Mouse (Mus musculus): ENCODE results near the gene Acp2. TPM values are rescaled to one million over a fixed set of nuclear protein-coding genes. Genes with fewer than 3 reads are reported as not detected.

The Acp2 gene
- polyA plus RNA-seq, 1 experiment from 2014 or later, result 29.7 TPM

- ATAC-seq (ENCODE audit: low FRiP score, low TSS enrichment), result no peak
- Histone ChIP-seq H3K4me2 (replicated peaks; ENCODE audit: low read depth, low read length) (no peak overlapping the region), H3K36me3 (ENCODE audit: insufficient read depth, low read length) (peaks cover 5% of the 10 kb centered on the region; the same call in 1 of the 2 replicates), H3K4me3 (ENCODE audit: low read length) (no peak overlapping the region), H3K4me1 (ENCODE audit: insufficient read depth, low read length) (no peaks in the 10 kb centered on the region), H3K9ac (replicated peaks; ENCODE audit: low read length) (no peak overlapping the region), H3K27ac (ENCODE audit: low read length) (no peak overlapping the region), H3K27me3 (ENCODE audit: insufficient read depth, low read length) (no peaks in the 10 kb centered on the region), H3K9me3 (ENCODE audit: low read length) (no peaks in the 10 kb centered on the region)
- 86% methylated on average over 25 of the region's 25 CpGs for WGBS
These were observed 32.9 kb upstream of the Acp2 start for GRCm38 (mm10) chr2:91169587-91170322.

GRCm38 (mm10) chr2:91175490-91175889 is 27.2 kb upstream of the Acp2 start:
- H3K9me3 ChIP-seq (ENCODE audit: low read length), result no peaks in the 10 kb centered on the region
- ATAC-seq (ENCODE audit: low FRiP score, low TSS enrichment), result no peak
- whole genome bisulfite sequencing, result 91% methylated on average over 4 of the region's 4 CpGs

GRCm38 (mm10) chr2:91176234-91176633 is 26.5 kb upstream of the Acp2 start:
- Histone ChIP-seq H3K36me3 (ENCODE audit: insufficient read depth, low read length) (0 out of 2 replicates have a peak, but pooled peaks cover 4% of the 10 kb centered on the region), H3K4me1 (ENCODE audit: insufficient read depth, low read length) (no peaks in the 10 kb centered on the region), H3K27ac (ENCODE audit: low read length) (no peak overlapping the region), H3K4me3 (ENCODE audit: low read length) (no peak overlapping the region), H3K9me3 (ENCODE audit: low read length) (no peaks in the 10 kb centered on the region), H3K27me3 (ENCODE audit: insufficient read depth, low read length) (no peaks in the 10 kb centered on the region), H3K4me2 (replicated peaks; ENCODE audit: low read depth, low read length) (no peak overlapping the region), H3K9ac (replicated peaks; ENCODE audit: low read length) (no peak overlapping the region)
- no peak for ATAC-seq (ENCODE audit: low FRiP score, low TSS enrichment)
- 75% methylated on average over 6 of the region's 6 CpGs for WGBS

More at GRCm38 (mm10) chr2:91175490-91175889, 27.2 kb upstream of the Acp2 start:
- no peak overlapping the region for H3K4me3 ChIP-seq (ENCODE audit: low read length)
- no peaks in the 10 kb centered on the region for H3K27me3 ChIP-seq (ENCODE audit: insufficient read depth, low read length)
- no peak overlapping the region for H3K9ac ChIP-seq (replicated peaks; ENCODE audit: low read length)
- H3K36me3 ChIP-seq (ENCODE audit: insufficient read depth, low read length), result 0 out of 2 replicates have a peak, but pooled peaks cover 4% of the 10 kb centered on the region
- H3K27ac ChIP-seq (ENCODE audit: low read length), result no peak overlapping the region
- H3K4me2 ChIP-seq (replicated peaks; ENCODE audit: low read depth, low read length), result no peak overlapping the region
- H3K4me1 ChIP-seq (ENCODE audit: insufficient read depth, low read length), result no peaks in the 10 kb centered on the region

- ATAC-seq (ENCODE audit: low FRiP score, low TSS enrichment), result no peak
- H3K4me2 ChIP-seq (replicated peaks; ENCODE audit: low read depth, low read length), result no peak overlapping the region
- H3K4me1 ChIP-seq (ENCODE audit: insufficient read depth, low read length), result peaks cover 6% of the 10 kb centered on the region
- no peaks in the 10 kb centered on the region for H3K27me3 ChIP-seq (ENCODE audit: insufficient read depth, low read length)
- WGBS, result 47% methylated on average over 4 of the region's 4 CpGs
- H3K36me3 ChIP-seq (ENCODE audit: insufficient read depth, low read length), result 0 out of 2 replicates have a peak, but pooled peaks cover 4% of the 10 kb centered on the region
- no peaks in the 10 kb centered on the region for H3K9me3 ChIP-seq (ENCODE audit: low read length)
- no peak overlapping the region for H3K9ac ChIP-seq (replicated peaks; ENCODE audit: low read length)
- no peak overlapping the region for H3K4me3 ChIP-seq (ENCODE audit: low read length)
- no peak overlapping the region for H3K27ac ChIP-seq (ENCODE audit: low read length)
These were observed 22.9 kb upstream of the Acp2 start for GRCm38 (mm10) chr2:91179825-91180224.

- H3K27me3 ChIP-seq (ENCODE audit: insufficient read depth, low read length), result no peaks in the 10 kb centered on the region
These were observed 22.0 kb upstream of the Acp2 start for GRCm38 (mm10) chr2:91180706-91181105.

GRCm38 (mm10) chr2:91182016-91182404 is 20.7 kb upstream of the Acp2 start:
- Histone ChIP-seq H3K9ac (replicated peaks; ENCODE audit: low read length) (peak overlapping the region; percentile 80), H3K4me2 (replicated peaks; ENCODE audit: low read depth, low read length) (peak overlapping the region; percentile 89), H3K27me3 (ENCODE audit: insufficient read depth, low read length) (no peaks in the 10 kb centered on the region), H3K9me3 (ENCODE audit: low read length) (no peaks in the 10 kb centered on the region), H3K27ac (ENCODE audit: low read length) (no peak overlapping the region), H3K4me1 (ENCODE audit: insufficient read depth, low read length) (peaks cover 6% of the 10 kb centered on the region), H3K4me3 (ENCODE audit: low read length) (peak overlapping the region; percentile 94), H3K36me3 (ENCODE audit: insufficient read depth, low read length) (no peaks in the 10 kb centered on the region)
- ATAC-seq (ENCODE audit: low FRiP score, low TSS enrichment), result no peak
- WGBS, result 12% methylated on average over 8 of the region's 8 CpGs

More at GRCm38 (mm10) chr2:91180706-91181105, 22.0 kb upstream of the Acp2 start:
- Histone ChIP-seq H3K9me3 (ENCODE audit: low read length) (no peaks in the 10 kb centered on the region), H3K4me2 (replicated peaks; ENCODE audit: low read depth, low read length) (no peak overlapping the region), H3K27ac (ENCODE audit: low read length) (no peak overlapping the region), H3K9ac (replicated peaks; ENCODE audit: low read length) (no peak overlapping the region), H3K4me3 (ENCODE audit: low read length) (no peak overlapping the region), H3K4me1 (ENCODE audit: insufficient read depth, low read length) (peaks cover 6% of the 10 kb centered on the region), H3K36me3 (ENCODE audit: insufficient read depth, low read length) (0 out of 2 replicates have a peak, but pooled peaks cover 4% of the 10 kb centered on the region)
- ATAC-seq (ENCODE audit: low FRiP score, low TSS enrichment), result no peak
- WGBS, result 76% methylated on average over 5 of the region's 5 CpGs

GRCm38 (mm10) chr2:91182405-91183147 is 20.1 kb upstream of the Acp2 start:
- peak; percentile 97 for ATAC-seq (ENCODE audit: low FRiP score, low TSS enrichment)
- peaks cover 6% of the 10 kb centered on the region for H3K4me1 ChIP-seq (ENCODE audit: insufficient read depth, low read length)
- peak overlapping the region; percentile 63 for H3K27ac ChIP-seq (ENCODE audit: low read length)
- peak overlapping the region; percentile 80 for H3K9ac ChIP-seq (replicated peaks; ENCODE audit: low read length)
- H3K4me3 ChIP-seq (ENCODE audit: low read length), result peak overlapping the region; percentile 94
- no peaks in the 10 kb centered on the region for H3K27me3 ChIP-seq (ENCODE audit: insufficient read depth, low read length)
- no peaks in the 10 kb centered on the region for H3K9me3 ChIP-seq (ENCODE audit: low read length)
- no peaks in the 10 kb centered on the region for H3K36me3 ChIP-seq (ENCODE audit: insufficient read depth, low read length)
- under 1% methylated on average over 73 of the region's 81 CpGs for WGBS
- peak overlapping the region; percentile 89 for H3K4me2 ChIP-seq (replicated peaks; ENCODE audit: low read depth, low read length)

GRCm38 (mm10) chr2:91183148-91183513 is 19.6 kb upstream of the Acp2 start:
- H3K27ac ChIP-seq (ENCODE audit: low read length), result peak overlapping the region; percentile 63; the same call in 1 of the 2 replicates
- H3K4me1 ChIP-seq (ENCODE audit: insufficient read depth, low read length), result peaks cover 6% of the 10 kb centered on the region
- H3K4me2 ChIP-seq (replicated peaks; ENCODE audit: low read depth, low read length), result peak overlapping the region; percentile 89
- H3K9ac ChIP-seq (replicated peaks; ENCODE audit: low read length), result peak overlapping the region; percentile 80
- H3K9me3 ChIP-seq (ENCODE audit: low read length), result no peaks in the 10 kb centered on the region
- H3K27me3 ChIP-seq (ENCODE audit: insufficient read depth, low read length), result no peaks in the 10 kb centered on the region
- peak overlapping the region; percentile 94 for H3K4me3 ChIP-seq (ENCODE audit: low read length)
- no peaks in the 10 kb centered on the region for H3K36me3 ChIP-seq (ENCODE audit: insufficient read depth, low read length)
- ATAC-seq (ENCODE audit: low FRiP score, low TSS enrichment), result peak; percentile 97
- 0% methylated on average over 9 of the region's 9 CpGs for WGBS

- Histone ChIP-seq H3K4me2 (replicated peaks; ENCODE audit: low read depth, low read length) (peak within 1 kb of the TSS; percentile 89), H3K9me3 (ENCODE audit: low read length) (no peaks in the 10 kb centered on the region), H3K4me3 (ENCODE audit: low read length) (peak within 1 kb of the TSS; percentile 94), H3K27me3 (ENCODE audit: insufficient read depth, low read length) (no peaks in the 10 kb centered on the region), H3K36me3 (ENCODE audit: insufficient read depth, low read length) (no peaks in the 10 kb centered on the region), H3K27ac (ENCODE audit: low read length) (peak within 1 kb of the TSS; percentile 63), H3K4me1 (ENCODE audit: insufficient read depth, low read length) (peaks cover 6% of the 10 kb centered on the region), H3K9ac (replicated peaks; ENCODE audit: low read length) (peak within 1 kb of the TSS; percentile 80)
- ATAC-seq (ENCODE audit: low FRiP score, low TSS enrichment), result no peak
- WGBS, result 62% methylated on average over 15 of the region's 15 CpGs
These were observed 18.8 kb upstream of the Acp2 start, which contains the start of gene Madd for GRCm38 (mm10) chr2:91183711-91184405. Gene Madd, minus strand, starts transcription at chr2:91183837.
